Mouse (Mus musculus) midbrain, embryonic 15.5 days (tissue): ENCODE results near the gene Usp6nl. TPM values are rescaled to one million over a fixed set of nuclear protein-coding genes. Genes with fewer than 3 reads are reported as not detected.

Source experiments
- ATAC-seq: fragments of 200-750 bp; cut with Nextera tagmentation; replicated peaks from 2 replicates; pipeline ENCODE4 v1.8.0; 2017; ENCODE audit warnings: moderate TSS enrichment
- H3K27ac ChIP-seq: fragments of 300-500 bp; sonication (generic); 2 replicates; pipeline ENCODE4 v1.5.1; 2015; ENCODE audit warnings: mild to moderate bottlenecking, inconsistent platforms
- H3K27me3 ChIP-seq: fragments of 300-500 bp; sonication (generic); replicated peaks from 2 replicates; pipeline ENCODE4 v1.6.1; 2015; ENCODE audit warnings: inconsistent platforms
- H3K36me3 ChIP-seq: fragments of 300-500 bp; sonication (generic); replicated peaks from 2 replicates; pipeline ENCODE4 v1.6.1; 2015; ENCODE audit warnings: inconsistent platforms
- H3K4me1 ChIP-seq: fragments of 300-500 bp; sonication (generic); 2 replicates; pipeline ENCODE4 v1.6.1; 2015; ENCODE audit warnings: inconsistent platforms
- H3K4me2 ChIP-seq: fragments of 300-500 bp; sonication (generic); 2 replicates; pipeline ENCODE4 v1.6.1; 2015; ENCODE audit warnings: inconsistent platforms, mild to moderate bottlenecking, moderate library complexity
- H3K4me3 ChIP-seq: fragments of 300-500 bp; sonication (generic); 2 replicates; pipeline ENCODE4 v1.5.1; 2015; ENCODE audit warnings: mild to moderate bottlenecking, inconsistent platforms
- H3K9ac ChIP-seq: fragments of 300-500 bp; sonication (generic); 2 replicates; pipeline ENCODE4 v1.6.1; 2015; ENCODE audit warnings: mild to moderate bottlenecking, inconsistent platforms
- H3K9me3 ChIP-seq: fragments of 300-500 bp; sonication (generic); 2 replicates; pipeline ENCODE4 v1.6.1; 2016; ENCODE audit warnings: inconsistent platforms
- WGBS: fragments of 180-500 bp; shearing (Covaris S2); methylation state at CpG from one replicate; pipeline ENCODE4 v1.1.7; 2015; ENCODE audit warnings: mixed read lengths; 5-methylcytosine and 5-hydroxymethylcytosine counted together
- polyA plus RNA-seq: library from polyadenylated mRNA; unstranded; fragments of >200 nt; fragmentation: Nextera tagmentation; extraction: Ambion mirVana; gene quantifications from 2 replicates; pipeline ENCODE4 v1.2.1, GENCODE M21; 2015

Usp6nl gene
- polyA plus RNA-seq, 1 experiment from 2014 or later: 6.5 TPM

GRCm38 (mm10) chr2:6312764-6313163, 9.7 kb upstream of the Usp6nl start:
- no peak overlapping the region for H3K4me2 ChIP-seq
- H3K36me3 ChIP-seq: no peaks in the 10 kb centered on the region
- no peaks in the 10 kb centered on the region for H3K4me1 ChIP-seq
- WGBS: 92% methylated on average over 10 of the region's 10 CpGs
- H3K9me3 ChIP-seq: no peaks in the 10 kb centered on the region
- no peaks in the 10 kb centered on the region for H3K27me3 ChIP-seq
- H3K9ac ChIP-seq: no peak overlapping the region
- no peak overlapping the region for H3K27ac ChIP-seq
- no peak overlapping the region for H3K4me3 ChIP-seq
- ATAC-seq: no peak

GRCm38 (mm10) chr2:6313733-6314132, 8.7 kb upstream of the Usp6nl start:
- H3K4me1 ChIP-seq: no peaks in the 10 kb centered on the region
- 94% methylated on average over 1 of the region's 1 CpGs for WGBS
- H3K27me3 ChIP-seq: no peaks in the 10 kb centered on the region
- no peak overlapping the region for H3K9ac ChIP-seq
- no peak for ATAC-seq
- H3K36me3 ChIP-seq: no peaks in the 10 kb centered on the region
- H3K4me3 ChIP-seq: no peak overlapping the region
- no peaks in the 10 kb centered on the region for H3K9me3 ChIP-seq
- no peak overlapping the region for H3K27ac ChIP-seq
- H3K4me2 ChIP-seq: no peak overlapping the region

DNA sequence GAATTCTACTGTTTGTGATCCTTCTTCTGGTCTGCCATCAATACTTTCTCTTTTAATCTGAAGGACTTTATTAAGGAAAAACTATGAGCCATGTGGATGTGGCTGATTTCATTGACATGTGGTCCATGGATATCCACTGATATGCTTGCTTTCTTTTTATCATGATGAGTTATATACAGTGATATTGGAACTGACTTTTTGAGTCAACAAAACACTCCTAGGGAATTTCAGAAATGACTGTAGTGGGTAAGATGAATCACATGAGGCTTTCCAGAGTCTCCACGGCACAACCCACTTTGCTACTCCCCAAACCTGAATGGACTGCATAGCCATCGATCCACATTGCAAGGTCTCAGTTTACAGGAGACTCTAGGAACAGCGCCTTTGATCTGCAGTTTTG, 2.3 kb upstream of the Usp6nl start:
- Histone ChIP-seq H3K27me3 (no peaks in the 10 kb centered on the region), H3K4me3 (no peak overlapping the region), H3K36me3 (no peaks in the 10 kb centered on the region), H3K9me3 (no peaks in the 10 kb centered on the region), H3K4me1 (peaks cover 22% of the 10 kb centered on the region), H3K4me2 (no peak overlapping the region), H3K27ac (no peak overlapping the region), H3K9ac (no peak overlapping the region)
- 90% methylated on average over 3 of the region's 3 CpGs for WGBS
- no peak for ATAC-seq

- H3K36me3 ChIP-seq: no peaks in the 10 kb centered on the region
- peak overlapping the region; percentile 95 for H3K27ac ChIP-seq
- peak overlapping the region; percentile 75 for H3K9ac ChIP-seq
- no peaks in the 10 kb centered on the region for H3K9me3 ChIP-seq
- no peak for ATAC-seq
- peaks cover 27% of the 10 kb centered on the region for H3K4me1 ChIP-seq
- 8% methylated on average over 9 of the region's 9 CpGs for WGBS
- no peaks in the 10 kb centered on the region for H3K27me3 ChIP-seq
- peak overlapping the region; percentile 74 for H3K4me2 ChIP-seq
- H3K4me3 ChIP-seq: peak overlapping the region; percentile 69
These were observed 595 bp upstream of the Usp6nl start for GRCm38 (mm10) chr2:6321769-6322375.

GRCm38 (mm10) chr2:6322938-6323521, 563 bp downstream of the Usp6nl start:
- no peaks in the 10 kb centered on the region for H3K36me3 ChIP-seq
- no peaks in the 10 kb centered on the region for H3K9me3 ChIP-seq
- peak; percentile 91 for ATAC-seq
- peak overlapping the region; percentile 69 for H3K4me3 ChIP-seq
- H3K9ac ChIP-seq: peak overlapping the region; percentile 75
- peak overlapping the region; percentile 74 for H3K4me2 ChIP-seq
- peaks cover 27% of the 10 kb centered on the region for H3K4me1 ChIP-seq
- under 1% methylated on average over 70 of the region's 70 CpGs for WGBS
- H3K27me3 ChIP-seq: no peaks in the 10 kb centered on the region
- H3K27ac ChIP-seq: peak overlapping the region; percentile 95

DNA sequence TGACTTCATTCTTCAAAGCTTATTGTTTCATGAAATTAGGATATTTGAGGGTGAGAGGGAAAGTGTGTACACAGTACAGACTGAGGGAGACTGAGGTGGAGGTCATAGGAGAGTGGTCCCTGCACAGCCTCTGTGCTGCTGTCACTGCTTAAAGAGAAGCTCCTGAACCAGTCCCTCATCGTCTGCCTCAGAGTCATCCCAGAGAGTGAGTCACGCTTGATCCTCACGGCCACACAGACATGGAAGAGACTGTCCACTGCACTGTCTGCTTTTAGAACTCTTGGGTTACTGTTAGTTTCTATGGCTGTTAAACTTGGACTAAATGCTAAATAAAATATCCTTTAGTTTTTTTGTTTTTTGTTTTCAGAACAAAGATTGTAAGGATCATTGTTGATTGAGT, 3.2 kb downstream of the Usp6nl start:
- Histone ChIP-seq H3K27ac (no peak overlapping the region), H3K9me3 (no peaks in the 10 kb centered on the region), H3K9ac (no peak overlapping the region), H3K4me1 (peaks cover 27% of the 10 kb centered on the region), H3K27me3 (no peaks in the 10 kb centered on the region), H3K4me2 (no peak overlapping the region), H3K4me3 (no peak overlapping the region), H3K36me3 (no peaks in the 10 kb centered on the region)
- ATAC-seq: no peak
- WGBS: 43% methylated on average over 3 of the region's 3 CpGs

DNA sequence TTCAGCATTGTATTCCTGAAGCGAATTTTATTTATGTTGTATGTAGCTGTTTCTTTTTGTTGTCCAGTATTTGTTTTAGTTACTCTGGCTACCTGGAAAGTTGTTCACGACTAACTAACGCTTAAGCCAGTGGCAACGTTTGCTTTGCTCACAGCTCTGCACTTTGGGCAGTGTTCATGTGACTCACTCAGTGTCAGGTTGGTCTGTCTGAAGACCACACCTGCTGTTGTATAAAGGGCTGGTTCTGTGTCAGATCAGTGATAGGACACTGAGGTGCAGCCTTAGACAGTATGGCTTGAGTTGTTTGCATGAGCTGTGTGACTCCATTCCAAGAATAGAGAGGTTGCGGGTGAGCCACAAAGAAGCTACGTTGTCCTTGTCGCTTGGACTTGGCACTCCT, 6.5 kb downstream of the Usp6nl start:
- no peak for ATAC-seq
- H3K4me1 ChIP-seq: peaks cover 16% of the 10 kb centered on the region
- WGBS: 89% methylated on average over 7 of the region's 7 CpGs
- H3K9me3 ChIP-seq: no peaks in the 10 kb centered on the region
- H3K4me2 ChIP-seq: no peak overlapping the region
- no peak overlapping the region for H3K9ac ChIP-seq
- no peak overlapping the region for H3K27ac ChIP-seq
- no peaks in the 10 kb centered on the region for H3K27me3 ChIP-seq
- H3K4me3 ChIP-seq: no peak overlapping the region
- no peaks in the 10 kb centered on the region for H3K36me3 ChIP-seq

DNA sequence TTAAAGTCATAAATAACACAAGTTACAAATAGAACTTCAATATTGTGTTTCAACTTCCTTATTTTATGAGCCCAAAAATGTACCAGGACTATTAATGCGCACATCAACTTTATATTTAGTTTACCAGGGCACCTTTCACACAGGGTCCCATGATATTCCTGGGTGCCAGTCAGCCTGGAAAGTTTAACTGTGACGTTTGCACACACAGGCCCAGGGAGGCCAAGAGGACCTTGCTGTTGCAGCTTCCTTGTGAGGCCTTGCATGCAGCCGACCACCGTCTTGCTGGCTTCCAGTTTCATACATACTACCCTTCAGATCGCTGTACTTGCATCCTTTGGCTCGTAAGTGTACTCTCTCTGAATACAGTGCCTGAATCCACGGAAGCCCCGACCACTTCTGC, 8.3 kb downstream of the Usp6nl start:
- 92% methylated on average over 8 of the region's 8 CpGs for WGBS

GRCm38 (mm10) chr2:6331324-6332137, 9.1 kb downstream of the Usp6nl start:
- H3K4me1 ChIP-seq: peaks cover 8% of the 10 kb centered on the region; the same call in 1 of the 2 replicates
- no peak overlapping the region for H3K27ac ChIP-seq
- no peak for ATAC-seq
- no peaks in the 10 kb centered on the region for H3K36me3 ChIP-seq
- no peaks in the 10 kb centered on the region for H3K27me3 ChIP-seq
- no peak overlapping the region for H3K4me2 ChIP-seq
- 77% methylated on average over 7 of the region's 7 CpGs for WGBS
- no peaks in the 10 kb centered on the region for H3K9me3 ChIP-seq
- H3K4me3 ChIP-seq: no peak overlapping the region
- H3K9ac ChIP-seq: no peak overlapping the region

More for the DNA sequence above, 8.3 kb downstream of the Usp6nl start:
- Histone ChIP-seq H3K36me3 (no peaks in the 10 kb centered on the region), H3K4me3 (no peak overlapping the region), H3K27me3 (no peaks in the 10 kb centered on the region), H3K27ac (no peak overlapping the region), H3K4me2 (no peak overlapping the region), H3K9me3 (no peaks in the 10 kb centered on the region), H3K9ac (no peak overlapping the region), H3K4me1 (peaks cover 8% of the 10 kb centered on the region; the same call in 1 of the 2 replicates)
- no peak for ATAC-seq

- H3K27ac ChIP-seq: no peak overlapping the region
- H3K4me1 ChIP-seq: peaks cover 8% of the 10 kb centered on the region; the same call in 1 of the 2 replicates
- H3K27me3 ChIP-seq: no peaks in the 10 kb centered on the region
- no peaks in the 10 kb centered on the region for H3K9me3 ChIP-seq
- WGBS: 56% methylated on average over 1 of the region's 1 CpGs
- no peaks in the 10 kb centered on the region for H3K36me3 ChIP-seq
- H3K9ac ChIP-seq: no peak overlapping the region
- H3K4me2 ChIP-seq: no peak overlapping the region
- no peak overlapping the region for H3K4me3 ChIP-seq
- no peak for ATAC-seq
These were observed 11.1 kb downstream of the Usp6nl start for GRCm38 (mm10) chr2:6333570-6333969.

GRCm38 (mm10) chr2:6334011-6334410, 11.5 kb downstream of the Usp6nl start:
- H3K9ac ChIP-seq: no peak overlapping the region
- H3K27me3 ChIP-seq: no peaks in the 10 kb centered on the region
- H3K36me3 ChIP-seq: no peaks in the 10 kb centered on the region
- H3K4me3 ChIP-seq: no peak overlapping the region
- H3K9me3 ChIP-seq: no peaks in the 10 kb centered on the region
- ATAC-seq: no peak
- peaks cover 8% of the 10 kb centered on the region; the same call in 1 of the 2 replicates for H3K4me1 ChIP-seq
- H3K4me2 ChIP-seq: no peak overlapping the region
- H3K27ac ChIP-seq: no peak overlapping the region
- 91% methylated on average over 6 of the region's 6 CpGs for WGBS

- Histone ChIP-seq H3K4me1 (peaks cover 8% of the 10 kb centered on the region; the same call in 1 of the 2 replicates), H3K4me2 (no peak overlapping the region), H3K27me3 (no peaks in the 10 kb centered on the region), H3K9ac (no peak overlapping the region), H3K9me3 (no peaks in the 10 kb centered on the region), H3K27ac (no peak overlapping the region), H3K4me3 (no peak overlapping the region), H3K36me3 (no peaks in the 10 kb centered on the region)
- 79% methylated on average over 14 of the region's 14 CpGs for WGBS
- no peak; the same call in 1 of the 2 replicates for ATAC-seq
These were observed 12.7 kb downstream of the Usp6nl start for GRCm38 (mm10) chr2:6335032-6335735.
